Mouse (Mus musculus) megakaryocyte, embryonic 14.5 days (primary cell): ENCODE results near the gene Klk11.

Experiments
- FLI1 ChIP-seq: IDR thresholded peaks from 2 replicates; pipeline ENCODE4 v1.6.1; 2012; ENCODE audit warnings: low read length, inconsistent platforms, mixed read lengths
- GATA1 ChIP-seq: IDR thresholded peaks from 3 replicates; pipeline ENCODE4 v1.6.1; 2012; ENCODE audit warnings: mixed read lengths, low read length, inconsistent platforms, borderline replicate concordance

DNA sequence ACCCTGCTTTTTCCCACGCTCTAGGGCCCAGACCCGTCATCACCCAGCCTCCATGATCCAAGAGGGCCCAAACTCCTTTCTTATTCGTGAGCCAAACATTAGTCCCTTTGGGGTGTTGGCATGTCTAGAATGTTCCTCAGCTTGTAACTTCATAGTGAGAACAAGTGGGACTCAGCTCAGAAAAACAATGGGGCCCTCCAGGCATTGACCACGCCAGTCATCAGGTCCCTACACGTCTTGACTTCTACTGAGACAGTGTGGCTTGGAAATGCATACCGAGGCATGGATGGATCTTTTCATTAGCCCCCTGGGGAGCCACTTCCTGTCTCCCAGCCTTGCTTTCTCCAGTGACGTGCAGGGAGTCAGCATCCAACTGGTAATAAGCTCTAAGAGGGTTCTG lies 25.5 kb downstream of the Klk11 start:
- TF ChIP-seq FLI1, result no peak
- TF ChIP-seq GATA1, result no peak
